Mouse (Mus musculus) thymus, adult 18-20 months (tissue): ENCODE measurements around the gene 4921530L21Rik.

Experiments used
- DNase-seq, 2 experiments: peaks; one replicate each; pipeline ENCODE4 v3.0.0; 2022; ENCODE audit warnings: mixed read lengths in 2 of 2

Gene 4921530L21Rik

DNA sequence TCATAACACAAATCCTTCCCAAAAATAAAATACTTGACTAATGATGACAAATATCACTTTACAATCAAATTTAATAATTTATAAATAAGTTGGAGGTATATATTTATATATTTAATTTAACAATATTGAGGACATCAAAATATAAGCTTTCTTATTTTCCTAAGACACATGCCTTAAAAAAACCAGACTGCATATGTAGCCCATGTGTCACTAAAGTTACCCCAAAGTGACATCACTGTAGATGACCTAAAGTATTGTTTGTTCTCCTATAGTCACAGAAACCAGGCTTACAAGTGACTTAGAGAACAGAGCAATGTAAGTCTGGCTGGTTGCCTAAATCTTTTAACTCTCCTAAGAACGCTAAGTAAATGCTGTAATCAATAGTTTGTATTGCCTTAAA is at the start of gene 4921530L21Rik:
Gene 4921530L21Rik, plus strand, starts transcription at position 301 of the 400 bp plus-strand sequence.
- DNase-seq = no peak

DNA sequence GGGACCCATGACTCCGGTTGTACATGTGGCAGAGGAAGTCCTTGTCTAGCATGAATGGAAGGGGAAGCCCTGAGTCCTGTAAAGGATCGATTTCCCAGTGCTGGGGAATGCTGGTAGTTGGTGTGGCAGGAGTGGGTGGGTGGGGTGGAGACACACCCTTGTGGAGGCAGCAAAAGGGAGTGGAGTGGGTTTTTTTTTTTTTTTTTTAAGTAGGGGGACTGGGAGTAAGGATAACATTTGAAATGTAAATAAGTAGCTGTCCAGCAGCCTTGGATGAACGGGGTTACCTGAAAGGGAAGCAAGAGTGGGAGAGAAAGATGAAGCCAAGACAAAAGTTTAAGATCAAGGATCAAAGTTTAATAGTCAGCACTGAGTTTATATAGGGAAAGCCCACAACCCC is 47.2 kb upstream of the 4921530L21Rik start:
- no peak for DNase-seq

DNA sequence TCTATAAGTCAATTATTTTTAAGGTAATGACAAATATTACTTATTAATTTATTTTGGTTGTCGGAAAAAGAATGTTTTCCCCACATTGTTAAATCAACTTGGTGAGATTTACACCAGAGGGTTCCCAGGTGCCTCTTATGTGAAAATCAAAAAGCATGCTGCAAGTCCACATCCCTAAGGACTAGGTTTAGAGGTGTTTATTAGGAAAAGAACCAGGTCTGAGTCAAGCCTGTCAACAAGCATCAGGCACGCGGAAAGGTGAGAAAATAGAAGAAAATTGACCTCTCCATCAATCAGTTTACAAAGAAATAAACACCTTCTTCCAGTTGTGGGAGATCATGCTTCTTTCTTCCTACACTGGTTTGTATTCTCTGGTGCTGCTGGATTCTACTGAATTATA is 18.1 kb upstream of the 4921530L21Rik start:
- DNase-seq = no peak

DNA sequence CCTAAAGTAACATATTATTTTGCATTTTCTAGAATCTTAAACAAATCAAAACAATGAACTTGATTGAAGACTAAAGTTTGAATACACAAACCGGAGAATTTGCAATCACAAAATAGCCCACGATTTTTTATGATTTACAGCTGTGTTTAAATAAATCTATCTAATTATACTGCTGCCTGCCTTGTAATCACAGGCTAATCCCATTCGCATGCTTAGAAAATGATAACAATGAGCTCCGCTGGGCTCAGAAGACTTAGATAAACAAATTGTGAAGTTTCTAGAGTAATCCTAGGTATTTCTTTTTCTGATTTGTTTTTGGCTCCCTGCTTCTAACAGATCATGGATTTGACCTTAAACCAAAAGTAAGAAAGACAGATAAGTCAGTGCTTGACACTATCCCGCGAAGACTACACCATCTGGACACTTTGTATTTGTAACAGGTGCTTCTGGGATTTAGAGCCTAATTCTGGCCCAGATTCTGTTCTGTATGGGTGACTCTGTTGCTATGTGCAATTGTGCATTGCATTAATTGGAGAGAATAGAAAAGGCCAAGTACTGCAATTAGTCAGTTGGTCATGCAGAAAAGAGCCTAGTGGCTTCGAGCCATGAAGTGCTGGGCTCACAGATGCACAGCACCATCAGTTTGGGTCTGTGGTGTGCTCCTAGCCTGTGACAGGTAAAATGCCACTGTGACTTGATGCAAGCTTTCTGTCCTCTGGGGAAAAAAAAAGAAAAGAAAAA is 15.2 kb upstream of the 4921530L21Rik start:
- DNase-seq = no peak

DNA sequence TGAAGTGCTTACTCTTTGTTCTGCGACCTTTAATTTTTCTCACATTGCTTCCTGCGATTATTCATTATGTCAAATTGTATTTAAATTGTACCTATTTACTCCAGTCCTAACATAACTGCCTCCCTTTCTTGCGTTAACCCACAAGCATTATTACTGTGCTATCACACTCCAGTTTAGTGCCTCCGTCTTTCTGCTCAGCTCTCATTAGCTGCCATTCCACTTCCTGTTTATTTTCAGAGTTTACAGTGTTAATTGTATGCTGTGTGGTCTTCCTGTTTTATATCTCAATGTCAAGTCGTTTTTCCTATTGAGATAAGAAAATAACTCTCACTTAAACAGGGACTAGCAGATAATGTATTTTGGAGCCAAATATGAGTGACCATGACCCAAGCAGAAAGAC is 9.0 kb upstream of the 4921530L21Rik start:
- DNase-seq = no peak

DNA sequence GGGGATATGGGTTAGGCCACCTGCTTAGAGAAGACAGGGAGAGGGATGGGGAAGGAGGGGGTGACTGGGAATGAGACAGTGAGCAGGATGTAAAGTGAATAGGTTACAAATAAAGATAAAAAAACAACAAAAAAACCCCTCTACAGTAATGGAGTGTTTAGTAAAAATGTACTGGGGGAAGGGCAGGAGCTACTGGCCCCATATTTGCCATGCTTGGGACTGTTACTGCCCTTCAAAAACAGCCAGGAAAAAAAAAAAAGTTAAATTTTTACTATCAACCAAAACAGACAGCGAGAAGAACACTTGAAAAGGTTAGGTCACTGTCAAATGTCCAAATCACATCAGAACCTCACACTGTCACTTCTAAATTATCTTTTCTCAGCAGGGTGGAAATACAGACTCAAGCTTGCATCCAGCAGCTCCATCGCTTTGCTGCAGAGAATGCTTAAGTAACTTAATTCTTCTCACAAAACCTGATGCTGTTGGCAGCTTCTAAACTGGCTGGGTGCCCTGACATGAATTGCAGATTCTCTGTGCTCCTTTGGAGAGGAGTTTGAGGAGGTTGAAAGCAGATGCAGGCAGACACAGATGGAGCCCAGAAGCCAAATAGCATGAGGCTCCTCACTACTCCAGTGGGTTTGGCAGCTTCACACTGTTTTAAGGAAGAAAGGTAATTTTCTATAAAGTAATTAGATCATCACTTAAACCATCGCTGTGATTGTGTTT is 4.1 kb upstream of the 4921530L21Rik start:
- no peak for DNase-seq

DNA sequence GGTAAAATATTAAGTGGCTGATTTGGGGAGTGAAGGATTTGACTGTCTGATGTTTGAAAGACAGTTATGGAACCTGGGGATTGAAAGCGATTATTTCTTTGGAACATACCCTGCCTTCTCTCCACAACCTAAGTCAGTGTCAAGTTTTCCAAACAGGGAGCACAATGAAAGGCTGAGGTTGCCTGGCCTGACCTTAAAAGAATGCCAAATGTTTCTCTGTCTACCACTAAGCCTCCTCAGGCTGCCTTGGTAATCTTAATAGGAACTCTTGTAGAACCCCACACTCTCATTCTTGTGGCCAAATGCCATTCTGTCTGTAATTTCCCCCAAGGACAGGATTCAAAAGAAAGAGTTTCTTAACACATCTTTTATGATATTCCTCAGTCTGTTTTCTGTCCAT is 3.5 kb upstream of the 4921530L21Rik start:
- DNase-seq = no peak

DNA sequence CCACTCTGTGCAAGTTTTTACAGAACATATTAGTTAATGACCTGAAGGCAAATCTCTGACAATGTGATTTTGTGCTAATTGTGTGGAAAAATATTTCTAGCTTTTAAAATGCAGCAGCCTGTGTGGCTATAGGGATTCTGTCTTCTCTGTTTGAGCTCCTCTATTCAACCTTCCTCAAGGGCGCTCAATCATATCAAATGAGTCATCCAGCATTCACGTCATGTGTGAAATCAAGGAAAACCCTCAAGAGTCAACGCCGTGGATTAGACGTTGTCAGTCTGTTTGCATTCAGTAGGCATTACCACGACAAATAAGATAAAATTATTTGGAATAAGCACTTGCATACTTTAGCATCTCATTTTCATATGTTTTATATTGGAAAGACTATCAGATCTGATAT is 18.4 kb downstream of the 4921530L21Rik start:
- no peak for DNase-seq

DNA sequence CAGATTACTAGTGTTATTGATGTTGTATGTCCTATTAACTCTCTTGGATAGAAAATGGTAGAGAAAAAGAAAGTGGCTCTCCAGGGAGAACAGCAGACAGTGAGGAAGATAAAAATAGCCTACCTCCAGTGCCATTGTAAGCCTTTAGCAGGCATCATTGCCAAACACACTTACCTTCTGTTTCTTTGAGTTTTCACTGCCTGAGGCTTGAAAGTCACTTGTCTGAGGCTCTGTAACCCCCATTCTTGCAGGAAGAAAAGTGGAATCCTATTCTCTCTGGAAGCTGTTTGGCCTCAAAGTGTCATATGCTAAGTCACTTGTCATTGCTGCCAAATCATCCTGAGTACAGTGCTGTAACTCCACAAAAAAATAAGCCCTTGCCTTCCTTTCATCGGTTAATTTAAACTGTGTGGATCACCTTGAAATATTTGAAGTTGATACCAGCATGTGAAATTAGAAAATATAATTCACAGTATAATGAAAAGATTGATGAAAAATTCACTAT is 23.6 kb downstream of the 4921530L21Rik start:
- no peak for DNase-seq

DNA sequence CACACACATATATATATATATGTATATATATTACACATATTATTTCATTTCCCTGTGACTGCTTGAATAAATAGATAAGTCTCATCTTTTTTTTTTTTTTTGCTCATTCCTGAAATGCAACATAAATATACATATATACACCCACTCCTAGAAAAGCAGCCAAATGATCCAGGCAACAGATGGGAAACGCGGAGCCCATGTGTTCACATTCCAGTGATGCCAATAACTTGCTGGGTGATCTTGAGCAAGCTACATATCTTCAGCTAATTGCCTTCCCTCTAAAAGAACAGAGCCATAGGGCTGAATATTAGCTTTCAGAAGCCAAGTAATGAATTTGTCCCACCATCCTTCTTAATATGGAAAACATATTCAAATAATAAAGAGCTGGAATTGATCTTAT is 32.2 kb downstream of the 4921530L21Rik start:
- DNase-seq = no peak

DNA sequence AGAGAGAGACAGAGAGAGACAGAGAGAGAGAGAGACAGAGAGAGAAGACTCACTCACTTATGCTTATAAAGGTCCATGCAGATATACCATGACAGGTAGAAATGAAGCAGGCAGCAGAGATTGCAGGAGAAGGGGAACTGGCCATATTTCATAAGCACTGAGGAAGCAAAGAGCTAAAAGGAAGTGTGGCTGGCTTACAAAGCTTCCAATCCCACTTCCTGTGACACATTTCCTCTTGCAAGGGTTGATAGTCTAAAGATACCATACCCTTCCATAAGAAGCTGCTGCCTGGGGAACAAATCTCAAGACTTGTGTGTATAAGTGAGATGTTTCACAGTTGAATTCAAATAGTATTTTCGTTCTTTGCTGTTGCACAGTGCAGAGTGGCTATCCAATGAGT is 45.7 kb downstream of the 4921530L21Rik start:
- no peak for DNase-seq

DNA sequence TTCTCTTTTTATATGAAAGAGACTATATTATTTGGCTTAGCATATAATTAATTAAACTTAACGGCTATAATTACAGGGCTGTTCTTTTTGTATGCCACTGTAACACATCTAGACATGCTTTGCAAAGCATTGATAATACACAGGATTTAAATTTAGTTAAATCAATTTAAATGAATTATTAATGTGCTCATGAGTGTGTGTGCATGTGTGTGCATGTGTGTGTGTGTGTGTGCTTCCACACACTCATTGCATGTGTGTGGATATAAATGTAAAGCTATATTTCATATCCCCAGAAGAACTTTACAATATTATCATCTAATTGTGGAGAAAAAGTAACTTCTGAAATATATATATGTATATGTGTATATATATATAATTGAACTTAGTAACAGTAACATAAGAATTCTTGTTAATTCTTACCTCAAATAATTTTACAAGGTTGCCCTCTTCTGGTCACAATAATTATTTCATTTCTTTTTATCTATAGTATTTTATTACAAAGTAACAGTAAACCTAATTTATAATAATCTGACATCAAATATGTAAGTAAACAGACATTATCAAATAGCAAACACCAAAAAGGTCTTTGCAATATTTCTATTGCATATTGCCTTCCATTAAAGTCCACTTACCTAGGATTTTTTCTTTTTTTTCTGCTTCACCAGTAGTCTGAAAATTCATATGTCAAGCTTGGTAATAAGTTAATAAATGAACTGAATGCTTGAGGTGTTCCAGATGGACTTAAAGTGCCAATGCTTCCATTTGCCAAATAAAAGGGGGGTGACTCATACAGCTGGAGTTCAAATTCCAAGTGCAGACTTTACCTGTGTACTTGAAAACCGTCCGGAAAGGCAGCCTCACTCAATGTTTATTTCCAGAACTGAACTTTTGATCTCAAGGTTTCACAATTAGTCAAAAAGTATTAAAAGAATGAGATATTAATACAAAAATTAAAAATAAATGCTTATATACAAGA is 47.0 kb downstream of the 4921530L21Rik start:
- no peak for DNase-seq
